Mouse (Mus musculus) large intestine, adult 2 months (tissue): ENCODE measurements around the gene Slc25a21. TPM values are rescaled to one million over a fixed set of nuclear protein-coding genes. Genes with fewer than 3 reads are reported as not detected.

Experiments
- DNase-seq: peaks from one replicate; pipeline ENCODE4 v3.0.0-alpha.2; 2012; ENCODE audit warnings: low read depth, low spot score
- WGBS: fragments of 180-500 bp; shearing (Covaris S2); methylation state at CpG from one replicate; pipeline ENCODE4 v1.1.7; 2018; 5-methylcytosine and 5-hydroxymethylcytosine counted together
- polyA plus RNA-seq: library from polyadenylated mRNA; depleted of rRNA; stranded (reverse); fragments of >200 nt; gene quantifications from 2 replicates; pipeline ENCODE4 v1.2.3, GENCODE M21; 2012; rRNA removed

The Slc25a21 gene
- polyA plus RNA-seq, 1 experiment: not detected

- 86% methylated on average over 9 of the region's 9 CpGs for WGBS
- DNase-seq: no peak
Observed at GRCm38 (mm10) chr12:56669451-56670122, 527.7 kb downstream of the Slc25a21 start.

Other genes starting within 250 kb of the Slc25a21 start
- 8.1 and 10.5 TPM in 2 replicates for gene Prps1l3, start 32.9 kb upstream of the Slc25a21 start, polyA plus RNA-seq
- 0.38 and 0.73 TPM in 2 replicates for gene Mipol1, start 33.0 kb upstream of the Slc25a21 start, polyA plus RNA-seq